14 mouse cellular contexts compared by ENCODE assay signal in the genomic region with DNA sequence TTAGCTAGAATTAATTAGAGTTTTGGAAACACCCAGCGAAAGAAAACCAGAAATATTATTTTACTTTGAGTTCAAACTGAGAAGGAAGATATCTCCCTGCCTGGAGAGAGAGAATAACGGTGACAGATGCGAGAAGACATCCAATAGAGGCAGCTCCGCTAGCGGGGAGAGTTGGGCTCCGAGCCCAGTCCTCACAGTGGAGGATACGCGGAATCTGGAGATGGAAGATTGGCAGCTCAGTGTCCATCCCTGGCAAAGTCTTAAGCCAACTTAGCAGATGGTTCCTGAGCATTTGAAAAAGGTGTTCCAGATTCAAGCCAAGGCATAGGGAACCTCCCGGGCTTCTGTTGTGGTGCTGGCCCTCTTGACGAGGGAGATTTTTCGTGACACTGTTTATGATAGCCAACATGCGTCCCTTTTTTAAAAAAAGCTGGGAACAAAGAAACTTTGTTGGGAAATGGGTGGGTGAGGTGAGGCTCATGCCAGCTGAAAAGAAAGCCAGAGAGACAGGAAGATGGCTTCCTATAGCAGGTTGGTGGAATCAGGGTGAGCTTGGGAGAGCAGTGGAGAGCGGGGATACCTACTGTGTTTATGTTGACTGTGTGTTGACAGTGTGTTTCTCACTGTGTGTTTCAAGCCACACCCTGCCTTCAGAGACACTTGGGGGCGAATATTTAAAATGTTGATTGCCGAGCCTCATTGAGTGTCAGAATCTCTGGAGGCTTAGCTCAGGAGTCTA. TPM values are rescaled to one million over a fixed set of nuclear protein-coding genes. Genes with fewer than 3 reads are reported as not detected.
A peak's percentile ranks its signal among the peaks of the same experiment; 100 is the strongest.
DNase-seq lines count a peak whose midpoint lies in the region; ATAC-seq and TF ChIP-seq lines count a peak whose summit lies in the region.
"Had no signal": no experiment of that assay in that cellular context is flagged by ENCODE, and none has a peak within 500 bp of the region (broad histone marks: within the 10 kb centered on the region; RNA-seq: fewer than 3 reads in every experiment).

No protein-coding gene starts in this region.

- H3K4me2 ChIP-seq in midbrain, postnatal 0 days (ENCODE audit: low read depth, low read length, poor library complexity, severe bottlenecking): no peak overlapping the region
- H3K4me2 ChIP-seq in midbrain, embryonic 13.5 days (replicated peaks): no peak overlapping the region
- H3K4me2 ChIP-seq: embryonic facial prominence, embryonic 15.5 days; limb, embryonic 12.5 days; lung, embryonic 15.5 days had no signal

- TF ChIP-seq CTCF in midbrain, postnatal 0 days (IDR thresholded peaks at IDR 0.05): no peak
- no peak for TF ChIP-seq CTCF in left cerebral cortex, adult 2 months (IDR thresholded peaks at IDR 0.05)

- H3K4me3 ChIP-seq in midbrain, postnatal 0 days (ENCODE audit: low read depth, low read length): no peak overlapping the region
- H3K4me3 ChIP-seq in midbrain, embryonic 13.5 days (replicated peaks): no peak overlapping the region
- no peak overlapping the region for H3K4me3 ChIP-seq in left cerebral cortex, adult 2 months
- H3K4me3 ChIP-seq: embryonic facial prominence, embryonic 15.5 days; heart, embryonic 10.5 days; limb, embryonic 12.5 days; lung, embryonic 15.5 days; myocyte had no signal

- no peaks in the 10 kb centered on the region for H3K4me1 ChIP-seq in midbrain, postnatal 0 days (ENCODE audit: insufficient read depth, low read length)
- H3K4me1 ChIP-seq in midbrain, embryonic 13.5 days (replicated peaks): no peaks in the 10 kb centered on the region
- H3K4me1 ChIP-seq: embryonic facial prominence, embryonic 15.5 days; heart, embryonic 10.5 days; limb, embryonic 12.5 days; lung, embryonic 15.5 days had no signal

- intact Hi-C loops in left cerebral cortex, adult 2 months (cut with DNase I): no loop called here

- H3K27ac ChIP-seq in midbrain, postnatal 0 days (ENCODE audit: low read depth, low read length): no peak overlapping the region
- no peak overlapping the region for H3K27ac ChIP-seq in midbrain, embryonic 13.5 days
- no peak overlapping the region for H3K27ac ChIP-seq in left cerebral cortex, adult 2 months
- H3K27ac ChIP-seq: embryonic facial prominence, embryonic 15.5 days; heart, embryonic 10.5 days; limb, embryonic 12.5 days; lung, embryonic 15.5 days had no signal

- H3K9ac ChIP-seq in midbrain, postnatal 0 days (replicated peaks; ENCODE audit: low read length, poor library complexity, severe bottlenecking): no peak overlapping the region
- H3K9ac ChIP-seq in midbrain, embryonic 13.5 days (replicated peaks): no peak overlapping the region
- H3K9ac ChIP-seq: embryonic facial prominence, embryonic 15.5 days; limb, embryonic 12.5 days; lung, embryonic 15.5 days had no signal

- WGBS in midbrain, postnatal 0 days: 86% methylated on average over 15 of the region's 15 CpGs
- 93% methylated on average over 15 of the region's 15 CpGs for WGBS in midbrain, embryonic 13.5 days

- DNase-seq in midbrain, postnatal 0 days (ENCODE audit: low spot score): peak; percentile 81
- peak; percentile 11 to 69 for DNase-seq in frontal cortex, adult 2 months (ENCODE audit: extremely low spot score in 1 of 2, low spot score in 1 of 2)
- peak; percentile 32 to 34 for DNase-seq in left cerebral cortex, adult 2 months (ENCODE audit: extremely low spot score in 1 of 2, low spot score in 2 of 2)
- peak; percentile 40 for DNase-seq in telencephalon, adult 2 months (ENCODE audit: low read depth, low spot score)
- no peak for DNase-seq in urinary bladder, postnatal 14 days (ENCODE audit: low spot score)
- DNase-seq in adrenal gland, adult (ENCODE audit: inconsistent age in 2 of 2, low spot score in 1 of 2): no peak
- DNase-seq in kidney, postnatal 10 days: no peak

- no peaks in the 10 kb centered on the region for H3K27me3 ChIP-seq in midbrain, postnatal 0 days (ENCODE audit: insufficient read depth, low read length)
- no peaks in the 10 kb centered on the region for H3K27me3 ChIP-seq in midbrain, embryonic 13.5 days
- H3K27me3 ChIP-seq: embryonic facial prominence, embryonic 15.5 days; lung, embryonic 15.5 days had no signal

- H3K36me3 ChIP-seq in midbrain, postnatal 0 days (ENCODE audit: insufficient read depth, low read length): no peaks in the 10 kb centered on the region
- no peaks in the 10 kb centered on the region for H3K36me3 ChIP-seq in midbrain, embryonic 13.5 days
- H3K36me3 ChIP-seq: embryonic facial prominence, embryonic 15.5 days; heart, embryonic 10.5 days; limb, embryonic 12.5 days; lung, embryonic 15.5 days had no signal

- peak; percentile 49; the same call in 1 of the 2 replicates for ATAC-seq in midbrain, postnatal 0 days (ENCODE audit: low FRiP score)
- ATAC-seq in midbrain, embryonic 13.5 days: no peak
- ATAC-seq: CD4-positive, CD25-positive, alpha-beta regulatory T cell, adult 4 months had no signal

- H3K9me3 ChIP-seq in midbrain, postnatal 0 days (ENCODE audit: low read length): no peaks in the 10 kb centered on the region
- H3K9me3 ChIP-seq in midbrain, embryonic 13.5 days: no peaks in the 10 kb centered on the region
- H3K9me3 ChIP-seq: embryonic facial prominence, embryonic 15.5 days; heart, embryonic 10.5 days; limb, embryonic 12.5 days; lung, embryonic 15.5 days had no signal

RNA-seq across cellular contexts. Expression of gene Syt9, which starts 29.7 kb away (rescaled TPM):
- total RNA-seq in midbrain, postnatal 0 days (2014; rRNA removed): 33.9 and 35.2 TPM in 2 replicates
- 14.2 and 14.7 TPM in 2 replicates for polyA plus RNA-seq in midbrain, postnatal 0 days (2015; fragmentation: Nextera tagmentation; extraction: Ambion mirVana)
- polyA plus RNA-seq in midbrain, embryonic 13.5 days (2015; fragmentation: Nextera tagmentation; extraction: Ambion mirVana): 4.1 and 4.9 TPM in 2 replicates
- 10.3 and 14.6 TPM in 2 replicates for polyA plus RNA-seq in frontal cortex, adult 2 months (2012; rRNA removed)
- 10 to 100 TPM in 1 of 2 experiments, 1 to 10 TPM in 1; 8.3 to 10.8 TPM for total RNA-seq in left cerebral cortex, adult 2 months (2021)
- polyA plus RNA-seq: CD4-positive, CD25-positive, alpha-beta regulatory T cell, adult 4 months; myocyte had no signal

Comparison
In these comparisons a context has a peak if more than half of its experiments do, and no peak if none do; other contexts are left out.
1. DNase-seq: peak in midbrain, postnatal 0 days (single experiment), frontal cortex, adult 2 months (2 of 2), left cerebral cortex, adult 2 months (2 of 2) and telencephalon, adult 2 months (single experiment); none in urinary bladder, postnatal 14 days (single experiment), adrenal gland, adult (0 of 2) and kidney, postnatal 10 days (single experiment).